ENCODE assay signal across 9 mouse cellular contexts in the genomic region with DNA sequence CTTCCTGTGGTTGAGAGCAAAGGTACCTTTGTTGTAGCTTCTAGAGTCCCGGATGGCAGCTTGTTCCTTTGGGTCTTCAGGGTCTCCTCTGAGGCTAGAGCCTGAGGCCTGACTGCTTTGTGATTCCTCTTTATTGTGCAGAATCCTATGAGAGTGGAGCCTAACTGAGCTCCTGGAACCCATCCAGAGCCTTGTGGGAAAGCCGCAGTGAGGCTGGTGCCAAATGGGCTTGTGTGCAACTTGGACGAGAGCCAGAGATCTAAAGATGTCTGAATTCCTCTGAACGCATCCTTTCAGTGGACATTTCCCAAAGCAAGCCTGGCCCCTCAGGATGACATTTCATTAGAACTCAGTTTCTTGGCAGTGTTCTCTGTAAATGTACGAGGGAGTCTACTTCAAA.
DNase-seq lines count a peak whose midpoint lies in the region; ATAC-seq and TF ChIP-seq lines count a peak whose summit lies in the region.
"Had no signal": no experiment of that assay in that cellular context is flagged by ENCODE, and none has a peak within 500 bp of the region (broad histone marks: within the 10 kb centered on the region; RNA-seq: fewer than 3 reads in every experiment).

No protein-coding gene starts in this region.

- 40% methylated on average over 5 of the region's 5 CpGs for WGBS in heart, embryonic 13.5 days
- 62% methylated on average over 5 of the region's 5 CpGs for WGBS in heart, embryonic 10.5 days
- 46% methylated on average over 5 of the region's 5 CpGs for WGBS in hindbrain, embryonic 14.5 days
- 33% methylated on average over 5 of the region's 5 CpGs for WGBS in limb, embryonic 14.5 days
- WGBS in stomach, embryonic 15.5 days = 33% methylated on average over 5 of the region's 5 CpGs
- WGBS in thymus, adult 2 months = 63% methylated on average over 5 of the region's 5 CpGs

- H3K4me3 ChIP-seq in heart, embryonic 13.5 days = no peak overlapping the region
- no peak overlapping the region for H3K4me3 ChIP-seq in heart, embryonic 10.5 days
- no peak overlapping the region for H3K4me3 ChIP-seq in hindbrain, embryonic 14.5 days (replicated peaks; ENCODE audit: low read length)
- no peak overlapping the region for H3K4me3 ChIP-seq in limb, embryonic 14.5 days (replicated peaks; ENCODE audit: low read length)
- no peak overlapping the region for H3K4me3 ChIP-seq in stomach, embryonic 15.5 days (replicated peaks)
- H3K4me3 ChIP-seq in thymus, adult 2 months (ENCODE audit: control insufficient read depth, insufficient read depth, low read length) = no peak overlapping the region

- TF ChIP-seq POLR2A in limb, embryonic 14.5 days (IDR thresholded peaks at IDR 0.05; ENCODE audit: borderline replicate concordance, extremely low read depth, insufficient read depth, insufficient read length) = no peak
- TF ChIP-seq POLR2A in thymus, adult 2 months (IDR thresholded peaks at IDR 0.05; ENCODE audit: control insufficient read depth, extremely low read depth, insufficient read depth, low read length, poor library complexity) = no peak

- ATAC-seq in heart, embryonic 13.5 days (ENCODE audit: extremely low read depth, insufficient number of reproducible peaks, low FRiP score, low TSS enrichment) = no peak
- peak; percentile 73; the same call in 1 of the 2 replicates for ATAC-seq in hindbrain, embryonic 14.5 days (ENCODE audit: low FRiP score)
- no peak for ATAC-seq in limb, embryonic 14.5 days (ENCODE audit: low FRiP score, low read depth)
- ATAC-seq in stomach, embryonic 15.5 days (ENCODE audit: insufficient read depth, low FRiP score, low read depth) = peak; percentile 50; the same call in 1 of the 2 replicates

- no peaks in the 10 kb centered on the region for H3K27me3 ChIP-seq in heart, embryonic 13.5 days (replicated peaks)
- no peaks in the 10 kb centered on the region for H3K27me3 ChIP-seq in heart, embryonic 10.5 days (ENCODE audit: insufficient read depth, poor library complexity, severe bottlenecking)
- H3K27me3 ChIP-seq in hindbrain, embryonic 14.5 days (ENCODE audit: control insufficient read depth, insufficient read depth, low read length) = no peaks in the 10 kb centered on the region
- no peaks in the 10 kb centered on the region for H3K27me3 ChIP-seq in limb, embryonic 14.5 days (ENCODE audit: control insufficient read depth, insufficient read depth, low read length)
- no peaks in the 10 kb centered on the region for H3K27me3 ChIP-seq in stomach, embryonic 15.5 days (replicated peaks)
- H3K27me3 ChIP-seq in thymus, adult 2 months (ENCODE audit: control insufficient read depth, insufficient read depth, low read length) = no peaks in the 10 kb centered on the region

- DNase-seq in heart, embryonic 10.5 days (ENCODE audit: low spot score) = no peak
- DNase-seq in MN1 (ENCODE audit: low spot score) = peak; percentile 78
- DNase-seq in cerebellum, adult 9-11 months = peak; percentile 17
- DNase-seq in hindbrain, embryonic 14.5 days (ENCODE audit: low spot score) = peak; percentile 85
- peak; percentile 89 for DNase-seq in limb, embryonic 14.5 days (ENCODE audit: low spot score)
- DNase-seq in thymus, adult 2 months = no peak

- peaks cover 10% of the 10 kb centered on the region for H3K4me1 ChIP-seq in heart, embryonic 13.5 days
- H3K4me1 ChIP-seq in heart, embryonic 10.5 days = no peaks in the 10 kb centered on the region
- peaks cover 5% of the 10 kb centered on the region; the same call in 1 of the 2 replicates for H3K4me1 ChIP-seq in hindbrain, embryonic 14.5 days (replicated peaks; ENCODE audit: control insufficient read depth, insufficient read depth, low read length)
- peaks cover 10% of the 10 kb centered on the region for H3K4me1 ChIP-seq in limb, embryonic 14.5 days (ENCODE audit: control insufficient read depth, insufficient read depth, low read length)
- H3K4me1 ChIP-seq in stomach, embryonic 15.5 days = peaks cover 10% of the 10 kb centered on the region; the same call in 1 of the 2 replicates
- H3K4me1 ChIP-seq in thymus, adult 2 months (replicated peaks; ENCODE audit: control insufficient read depth, insufficient read depth, low read length) = no peaks in the 10 kb centered on the region

- no peak for TF ChIP-seq CTCF in thymus, adult 2 months (IDR thresholded peaks at IDR 0.05; ENCODE audit: borderline replicate concordance, control insufficient read depth, extremely low read depth, insufficient read depth, low read length, poor library complexity)

- H3K36me3 ChIP-seq in heart, embryonic 13.5 days = no peaks in the 10 kb centered on the region
- no peaks in the 10 kb centered on the region for H3K36me3 ChIP-seq in heart, embryonic 10.5 days
- no peaks in the 10 kb centered on the region for H3K36me3 ChIP-seq in hindbrain, embryonic 14.5 days (replicated peaks; ENCODE audit: control insufficient read depth, insufficient read depth)
- H3K36me3 ChIP-seq in limb, embryonic 14.5 days (ENCODE audit: control insufficient read depth, insufficient read depth, low read length) = no peaks in the 10 kb centered on the region
- no peaks in the 10 kb centered on the region for H3K36me3 ChIP-seq in stomach, embryonic 15.5 days
- H3K36me3 ChIP-seq in thymus, adult 2 months (ENCODE audit: control insufficient read depth, insufficient read depth, low read length) = no peaks in the 10 kb centered on the region
- H3K36me3 ChIP-seq: G1E had no signal

- H3K9me3 ChIP-seq in heart, embryonic 13.5 days = no peaks in the 10 kb centered on the region
- H3K9me3 ChIP-seq in heart, embryonic 10.5 days = no peaks in the 10 kb centered on the region
- H3K9me3 ChIP-seq in hindbrain, embryonic 14.5 days (ENCODE audit: control insufficient read depth, low read length) = no peaks in the 10 kb centered on the region
- no peaks in the 10 kb centered on the region for H3K9me3 ChIP-seq in limb, embryonic 14.5 days (ENCODE audit: control insufficient read depth, low read length)
- no peaks in the 10 kb centered on the region for H3K9me3 ChIP-seq in stomach, embryonic 15.5 days

- H3K27ac ChIP-seq in heart, embryonic 13.5 days (replicated peaks) = peak overlapping the region; percentile 70
- no peak overlapping the region for H3K27ac ChIP-seq in heart, embryonic 10.5 days
- peak overlapping the region; percentile 62 for H3K27ac ChIP-seq in hindbrain, embryonic 14.5 days
- H3K27ac ChIP-seq in limb, embryonic 14.5 days (replicated peaks; ENCODE audit: low read depth, low read length) = peak overlapping the region; percentile 39; the same call in 1 of the 2 replicates
- H3K27ac ChIP-seq in stomach, embryonic 15.5 days = peak overlapping the region; percentile 73
- no peak overlapping the region for H3K27ac ChIP-seq in thymus, adult 2 months (ENCODE audit: control insufficient read depth, insufficient read depth, low read length)

- H3K9ac ChIP-seq in heart, embryonic 13.5 days = no peak overlapping the region
- no peak overlapping the region for H3K9ac ChIP-seq in hindbrain, embryonic 14.5 days
- no peak overlapping the region for H3K9ac ChIP-seq in limb, embryonic 14.5 days (ENCODE audit: low read depth, low read length, severe bottlenecking)
- no peak overlapping the region for H3K9ac ChIP-seq in stomach, embryonic 15.5 days

- H3K4me2 ChIP-seq in heart, embryonic 13.5 days = no peak overlapping the region
- no peak overlapping the region for H3K4me2 ChIP-seq in hindbrain, embryonic 14.5 days (replicated peaks)
- no peak overlapping the region for H3K4me2 ChIP-seq in limb, embryonic 14.5 days (replicated peaks; ENCODE audit: low read depth, low read length, severe bottlenecking)
- H3K4me2 ChIP-seq in stomach, embryonic 15.5 days = no peak overlapping the region

Comparison
In these comparisons a context has a peak if more than half of its experiments do, and no peak if none do; other contexts are left out.
1. H3K27ac ChIP-seq: peak in heart, embryonic 13.5 days (single experiment), hindbrain, embryonic 14.5 days (single experiment), limb, embryonic 14.5 days (single experiment) and stomach, embryonic 15.5 days (single experiment); none in heart, embryonic 10.5 days (single experiment) and thymus, adult 2 months (single experiment).
2. ATAC-seq: peak in hindbrain, embryonic 14.5 days (single experiment) and stomach, embryonic 15.5 days (single experiment); none in heart, embryonic 13.5 days (single experiment) and limb, embryonic 14.5 days (single experiment).
3. DNase-seq: peak in MN1 (single experiment), cerebellum, adult 9-11 months (single experiment), hindbrain, embryonic 14.5 days (single experiment) and limb, embryonic 14.5 days (single experiment); none in heart, embryonic 10.5 days (single experiment) and thymus, adult 2 months (single experiment).